Mouse (Mus musculus): ENCODE data around the gene Fam107b.

GRCm38 (mm10) chr2:3575140-3575539 is 4.9 kb downstream of the Fam107b start:
- TF ChIP-seq CTCF (IDR thresholded peaks at IDR 0.05; ENCODE audit: insufficient read depth, low read length) (no peak), POLR2A (IDR thresholded peaks at IDR 0.05; ENCODE audit: borderline replicate concordance, extremely low read depth, low read depth, low read length) (no peak)

Measured in lung, adult 2 months (tissue).